Mouse (Mus musculus): ENCODE data around the gene Pygo2. TPM values are rescaled to one million over a fixed set of nuclear protein-coding genes. Genes with fewer than 3 reads are reported as not detected.

Gene Pygo2
- polyA plus RNA-seq, 1 experiment from 2014 or later, result 30.3 TPM

- peak; percentile 73 for DNase-seq (ENCODE audit: low spot score)
- no peaks in the 10 kb centered on the region for H3K9me3 ChIP-seq (replicated peaks; ENCODE audit: low read length)
- H3K4me1 ChIP-seq (replicated peaks; ENCODE audit: insufficient read depth, low read length), result peaks cover 8% of the 10 kb centered on the region
- H3K27ac ChIP-seq, result no peak overlapping the region
- peak; percentile 82 for TF ChIP-seq CTCF (IDR thresholded peaks at IDR 0.05; ENCODE audit: low read depth)
- 33% methylated on average over 10 of the region's 10 CpGs for WGBS
- 0 out of 2 replicates have a peak, but pooled peaks have one; percentile 53 for ATAC-seq (replicated peaks; ENCODE audit: low FRiP score, low read depth)
- H3K4me2 ChIP-seq (ENCODE audit: low read length), result no peak overlapping the region
- H3K4me3 ChIP-seq (replicated peaks; ENCODE audit: low read depth, low read length), result no peak overlapping the region
- no peaks in the 10 kb centered on the region for H3K27me3 ChIP-seq (ENCODE audit: insufficient read depth, low read length)
- H3K36me3 ChIP-seq (ENCODE audit: insufficient read depth, low read length), result no peaks in the 10 kb centered on the region
- H3K9ac ChIP-seq (ENCODE audit: low read depth, low read length), result no peak overlapping the region
These were observed 27.0 kb downstream of the Pygo2 start for GRCm38 (mm10) chr3:89456726-89457665.

DNA sequence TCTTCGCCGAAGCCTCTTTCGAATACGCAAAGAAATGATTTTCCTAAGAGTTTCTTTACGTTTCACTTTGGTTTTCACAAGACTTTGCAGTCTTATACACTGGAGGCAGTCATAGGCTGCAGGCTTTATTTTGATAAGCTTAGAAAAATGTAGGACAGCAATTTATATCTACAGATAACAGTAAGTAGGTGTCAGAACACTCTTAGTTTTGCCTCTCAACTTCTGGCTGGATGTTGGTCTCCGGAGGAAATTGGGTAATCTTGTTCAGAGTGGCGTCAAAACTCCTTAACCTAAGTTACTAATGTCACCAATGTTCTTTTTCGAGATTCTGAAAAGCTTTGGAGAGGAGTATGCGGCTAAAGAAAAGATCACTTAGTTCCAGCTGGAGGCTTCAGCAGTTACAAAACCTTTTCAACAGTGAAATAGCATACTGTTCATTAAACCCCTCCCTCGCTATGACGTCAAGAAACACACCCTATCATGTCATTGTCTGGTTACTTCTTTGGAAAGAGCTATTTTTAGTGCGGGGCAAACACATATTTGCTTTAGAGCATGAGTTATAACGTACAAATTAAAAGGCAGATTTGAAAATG lies 28.5 kb downstream of the Pygo2 start:
- peak overlapping the region; percentile 60 for H3K4me3 ChIP-seq (replicated peaks; ENCODE audit: low read depth, low read length)
- H3K27me3 ChIP-seq (ENCODE audit: insufficient read depth, low read length), result no peaks in the 10 kb centered on the region
- no peaks in the 10 kb centered on the region for H3K36me3 ChIP-seq (ENCODE audit: insufficient read depth, low read length)
- 40% methylated on average over 13 of the region's 13 CpGs for WGBS
- 0 out of 2 replicates have a peak overlapping the region, but pooled peaks have one; percentile 79 for H3K27ac ChIP-seq
- TF ChIP-seq CTCF (IDR thresholded peaks at IDR 0.05; ENCODE audit: low read depth), result no peak
- DNase-seq (ENCODE audit: low spot score) (no peak), ATAC-seq (replicated peaks; ENCODE audit: low FRiP score, low read depth) (peak; percentile 37; the same call in 1 of the 2 replicates)
- no peak overlapping the region; the same call in 1 of the 2 replicates for H3K9ac ChIP-seq (ENCODE audit: low read depth, low read length)
- H3K9me3 ChIP-seq (replicated peaks; ENCODE audit: low read length), result no peaks in the 10 kb centered on the region
- H3K4me2 ChIP-seq (ENCODE audit: low read length), result peak overlapping the region; percentile 82
- H3K4me1 ChIP-seq (replicated peaks; ENCODE audit: insufficient read depth, low read length), result peaks cover 8% of the 10 kb centered on the region

DNA sequence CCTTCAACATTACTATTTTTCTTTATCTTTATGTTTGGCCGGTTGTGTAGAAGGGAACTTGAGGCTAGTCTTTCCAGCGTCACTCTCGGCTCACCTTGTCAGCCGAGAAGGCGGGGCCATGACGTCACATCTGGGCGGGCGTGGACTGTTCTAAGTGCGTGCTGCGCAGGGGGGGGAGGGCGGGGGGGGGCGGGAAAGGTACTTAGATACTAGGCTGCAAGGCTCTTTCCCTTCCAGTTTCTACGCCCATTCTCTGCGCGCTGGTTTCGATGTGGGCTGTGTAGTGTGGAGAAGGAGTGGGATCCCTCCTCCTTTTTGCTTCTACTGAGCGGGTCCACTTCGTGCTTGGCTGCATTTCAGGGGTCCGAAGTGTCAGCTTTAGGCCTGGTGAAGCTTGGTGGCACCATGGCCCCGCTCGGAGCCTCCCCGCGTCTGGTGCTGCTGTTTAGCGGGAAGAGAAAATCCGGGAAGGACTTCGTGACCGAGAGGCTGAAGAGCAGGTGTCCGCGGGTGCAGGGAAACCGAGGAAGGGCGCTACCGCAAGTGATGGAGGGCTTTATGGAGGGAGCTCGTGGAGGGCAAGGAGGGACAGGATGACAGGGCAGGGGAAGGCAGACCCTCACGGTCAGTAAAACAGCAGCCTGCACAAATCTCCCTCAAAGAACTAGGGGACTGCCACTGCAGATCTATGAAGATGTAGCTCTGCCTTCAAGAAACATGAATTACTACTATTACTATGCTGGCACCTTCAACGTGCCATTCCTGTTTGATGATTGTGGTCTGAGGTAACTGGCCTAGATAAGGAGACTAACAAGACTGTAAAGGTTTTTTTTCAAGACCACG lies 29.2 kb downstream of the Pygo2 start:
- Histone ChIP-seq H3K27ac (peak overlapping the region; percentile 79; the same call in 1 of the 2 replicates), H3K4me2 (ENCODE audit: low read length) (peak overlapping the region; percentile 82), H3K4me1 (replicated peaks; ENCODE audit: insufficient read depth, low read length) (peaks cover 8% of the 10 kb centered on the region), H3K9ac (ENCODE audit: low read depth, low read length) (peak overlapping the region; percentile 70), H3K4me3 (replicated peaks; ENCODE audit: low read depth, low read length) (peak overlapping the region; percentile 60), H3K9me3 (replicated peaks; ENCODE audit: low read length) (no peaks in the 10 kb centered on the region), H3K27me3 (ENCODE audit: insufficient read depth, low read length) (no peaks in the 10 kb centered on the region), H3K36me3 (ENCODE audit: insufficient read depth, low read length) (no peaks in the 10 kb centered on the region)
- ATAC-seq (replicated peaks; ENCODE audit: low FRiP score, low read depth) (peak; percentile 88), DNase-seq (ENCODE audit: low spot score) (peak; percentile 89)
- TF ChIP-seq CTCF (IDR thresholded peaks at IDR 0.05; ENCODE audit: low read depth), result no peak
- under 1% methylated on average over 36 of the region's 36 CpGs for WGBS

GRCm38 (mm10) chr3:89468268-89468667 lies 38.3 kb downstream of the Pygo2 start:
- ATAC-seq (replicated peaks; ENCODE audit: low FRiP score, low read depth) (no peak), DNase-seq (ENCODE audit: low spot score) (no peak)
- H3K9ac ChIP-seq (ENCODE audit: low read depth, low read length), result no peak overlapping the region
- no peak overlapping the region for H3K4me2 ChIP-seq (ENCODE audit: low read length)
- H3K4me3 ChIP-seq (replicated peaks; ENCODE audit: low read depth, low read length), result no peak overlapping the region
- WGBS, result 62% methylated on average over 4 of the region's 4 CpGs
- no peaks in the 10 kb centered on the region for H3K9me3 ChIP-seq (replicated peaks; ENCODE audit: low read length)
- no peaks in the 10 kb centered on the region for H3K27me3 ChIP-seq (ENCODE audit: insufficient read depth, low read length)
- no peak for TF ChIP-seq CTCF (IDR thresholded peaks at IDR 0.05; ENCODE audit: low read depth)
- peaks cover 3% of the 10 kb centered on the region; the same call in 1 of the 2 replicates for H3K36me3 ChIP-seq (ENCODE audit: insufficient read depth, low read length)
- H3K27ac ChIP-seq, result no peak overlapping the region
- no peaks in the 10 kb centered on the region for H3K4me1 ChIP-seq (replicated peaks; ENCODE audit: insufficient read depth, low read length)

- ATAC-seq (replicated peaks; ENCODE audit: low FRiP score, low read depth) (no peak), DNase-seq (ENCODE audit: low spot score) (no peak)
- no peak overlapping the region for H3K27ac ChIP-seq
- peaks cover 3% of the 10 kb centered on the region; the same call in 1 of the 2 replicates for H3K36me3 ChIP-seq (ENCODE audit: insufficient read depth, low read length)
- H3K4me2 ChIP-seq (ENCODE audit: low read length), result no peak overlapping the region
- no peak for TF ChIP-seq CTCF (IDR thresholded peaks at IDR 0.05; ENCODE audit: low read depth)
- 83% methylated on average over 7 of the region's 7 CpGs for WGBS
- H3K27me3 ChIP-seq (ENCODE audit: insufficient read depth, low read length), result no peaks in the 10 kb centered on the region
- no peaks in the 10 kb centered on the region for H3K4me1 ChIP-seq (replicated peaks; ENCODE audit: insufficient read depth, low read length)
- H3K4me3 ChIP-seq (replicated peaks; ENCODE audit: low read depth, low read length), result no peak overlapping the region
- no peak overlapping the region for H3K9ac ChIP-seq (ENCODE audit: low read depth, low read length)
- no peaks in the 10 kb centered on the region for H3K9me3 ChIP-seq (replicated peaks; ENCODE audit: low read length)
These were observed 42.3 kb downstream of the Pygo2 start for GRCm38 (mm10) chr3:89472280-89472679.

- 73% methylated on average over 6 of the region's 6 CpGs for WGBS
- Histone ChIP-seq H3K36me3 (ENCODE audit: insufficient read depth, low read length) (no peaks in the 10 kb centered on the region; the same call in 1 of the 2 replicates), H3K27ac (no peak overlapping the region)
These were observed 43.8 kb downstream of the Pygo2 start for GRCm38 (mm10) chr3:89473838-89474237.

More at GRCm38 (mm10) chr3:89473838-89474237, 43.8 kb downstream of the Pygo2 start:
- H3K9me3 ChIP-seq (replicated peaks; ENCODE audit: low read length), result no peaks in the 10 kb centered on the region
- H3K4me3 ChIP-seq (replicated peaks; ENCODE audit: low read depth, low read length), result no peak overlapping the region
- no peak overlapping the region for H3K4me2 ChIP-seq (ENCODE audit: low read length)
- TF ChIP-seq CTCF (IDR thresholded peaks at IDR 0.05; ENCODE audit: low read depth), result no peak
- H3K4me1 ChIP-seq (replicated peaks; ENCODE audit: insufficient read depth, low read length), result no peaks in the 10 kb centered on the region
- ATAC-seq (replicated peaks; ENCODE audit: low FRiP score, low read depth) (no peak), DNase-seq (ENCODE audit: low spot score) (no peak)
- no peaks in the 10 kb centered on the region for H3K27me3 ChIP-seq (ENCODE audit: insufficient read depth, low read length)
- no peak overlapping the region for H3K9ac ChIP-seq (ENCODE audit: low read depth, low read length)

Measured in kidney, postnatal 0 days (tissue).